Mouse (Mus musculus) midbrain, embryonic 10.5 days (tissue): ENCODE results near the gene F830045P16Rik. TPM values are rescaled to one million over a fixed set of nuclear protein-coding genes. Genes with fewer than 3 reads are reported as not detected.

Source experiments
- DNase-seq: peaks from one replicate; pipeline ENCODE4 v3.0.0-alpha.2; 2017; ENCODE audit warnings: low spot score
- H3K27ac ChIP-seq: fragments of 300-500 bp; sonication (generic); replicated peaks from 2 replicates; pipeline ENCODE4 v1.5.1; 2016; ENCODE audit warnings: mild to moderate bottlenecking
- H3K27me3 ChIP-seq: fragments of 300-500 bp; sonication (generic); 2 replicates; pipeline ENCODE4 v1.6.1; 2016; ENCODE audit warnings: low read depth, mild to moderate bottlenecking; ENCODE audit not compliant: poor library complexity, severe bottlenecking
- H3K36me3 ChIP-seq: fragments of 300-500 bp; sonication (generic); 2 replicates; pipeline ENCODE4 v1.6.1; 2016; ENCODE audit warnings: mild to moderate bottlenecking, moderate library complexity
- H3K4me1 ChIP-seq: fragments of 300-500 bp; sonication (generic); 2 replicates; pipeline ENCODE4 v1.6.1; 2016
- H3K4me3 ChIP-seq: fragments of 300-500 bp; sonication (generic); 2 replicates; pipeline ENCODE4 v1.5.1; 2016; ENCODE audit warnings: mild to moderate bottlenecking, moderate library complexity
- H3K9me3 ChIP-seq: fragments of 300-500 bp; sonication (generic); replicated peaks from 2 replicates; pipeline ENCODE4 v1.6.1; 2016; ENCODE audit warnings: mild to moderate bottlenecking
- WGBS: fragments of 180-500 bp; shearing (Covaris S2); methylation state at CpG from one replicate; pipeline ENCODE4 v1.1.7; 2016; 5-methylcytosine and 5-hydroxymethylcytosine counted together
- polyA plus RNA-seq: library from polyadenylated mRNA; unstranded; fragments of >200 nt; fragmentation: Nextera tagmentation; extraction: Ambion mirVana; gene quantifications from 2 replicates; pipeline ENCODE4 v1.2.1, GENCODE M21; 2016

The F830045P16Rik gene
- polyA plus RNA-seq, 1 experiment from 2014 or later = not detected

GRCm38 (mm10) chr2:129563944-129564709 lies 27.7 kb upstream of the F830045P16Rik start:
- Histone ChIP-seq H3K27ac (no peak overlapping the region), H3K27me3 (no peaks in the 10 kb centered on the region), H3K36me3 (no peaks in the 10 kb centered on the region), H3K4me1 (peaks cover 14% of the 10 kb centered on the region), H3K4me3 (no peak overlapping the region), H3K9me3 (no peaks in the 10 kb centered on the region)
- WGBS = 70% methylated on average over 5 of the region's 5 CpGs
- peak; percentile 39 for DNase-seq

- H3K27me3 ChIP-seq = no peaks in the 10 kb centered on the region
- H3K4me1 ChIP-seq = peaks cover 23% of the 10 kb centered on the region
- no peaks in the 10 kb centered on the region for H3K9me3 ChIP-seq
- no peak overlapping the region for H3K27ac ChIP-seq
- no peak for DNase-seq
- H3K36me3 ChIP-seq = no peaks in the 10 kb centered on the region
- no peak overlapping the region for H3K4me3 ChIP-seq
- WGBS = 81% methylated on average over 3 of the region's 3 CpGs
Measured at GRCm38 (mm10) chr2:129561796-129562195, 25.4 kb upstream of the F830045P16Rik start.

DNA sequence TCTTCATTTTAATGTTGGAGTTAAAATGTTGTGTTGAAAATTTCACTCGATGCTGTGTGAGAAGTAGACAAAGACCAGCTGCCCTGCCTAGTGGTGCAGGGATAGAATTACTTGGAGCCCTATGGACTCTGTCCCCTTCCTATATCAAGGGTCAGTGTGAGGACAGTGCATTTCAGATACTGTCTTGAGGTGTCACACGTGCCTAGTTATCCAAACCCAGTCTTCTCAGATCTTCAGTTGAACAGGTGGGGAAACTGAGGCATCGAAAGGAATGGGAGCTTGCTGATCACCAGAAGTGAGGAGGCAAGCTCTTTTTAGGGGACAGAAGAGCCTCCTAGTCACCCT lies 22.4 kb upstream of the F830045P16Rik start:
- no peak overlapping the region for H3K4me3 ChIP-seq
- no peak for DNase-seq
- no peak overlapping the region for H3K27ac ChIP-seq
- 81% methylated on average over 3 of the region's 3 CpGs for WGBS
- peaks cover 17% of the 10 kb centered on the region for H3K4me1 ChIP-seq
- no peaks in the 10 kb centered on the region for H3K9me3 ChIP-seq
- H3K27me3 ChIP-seq = no peaks in the 10 kb centered on the region
- H3K36me3 ChIP-seq = no peaks in the 10 kb centered on the region

DNA sequence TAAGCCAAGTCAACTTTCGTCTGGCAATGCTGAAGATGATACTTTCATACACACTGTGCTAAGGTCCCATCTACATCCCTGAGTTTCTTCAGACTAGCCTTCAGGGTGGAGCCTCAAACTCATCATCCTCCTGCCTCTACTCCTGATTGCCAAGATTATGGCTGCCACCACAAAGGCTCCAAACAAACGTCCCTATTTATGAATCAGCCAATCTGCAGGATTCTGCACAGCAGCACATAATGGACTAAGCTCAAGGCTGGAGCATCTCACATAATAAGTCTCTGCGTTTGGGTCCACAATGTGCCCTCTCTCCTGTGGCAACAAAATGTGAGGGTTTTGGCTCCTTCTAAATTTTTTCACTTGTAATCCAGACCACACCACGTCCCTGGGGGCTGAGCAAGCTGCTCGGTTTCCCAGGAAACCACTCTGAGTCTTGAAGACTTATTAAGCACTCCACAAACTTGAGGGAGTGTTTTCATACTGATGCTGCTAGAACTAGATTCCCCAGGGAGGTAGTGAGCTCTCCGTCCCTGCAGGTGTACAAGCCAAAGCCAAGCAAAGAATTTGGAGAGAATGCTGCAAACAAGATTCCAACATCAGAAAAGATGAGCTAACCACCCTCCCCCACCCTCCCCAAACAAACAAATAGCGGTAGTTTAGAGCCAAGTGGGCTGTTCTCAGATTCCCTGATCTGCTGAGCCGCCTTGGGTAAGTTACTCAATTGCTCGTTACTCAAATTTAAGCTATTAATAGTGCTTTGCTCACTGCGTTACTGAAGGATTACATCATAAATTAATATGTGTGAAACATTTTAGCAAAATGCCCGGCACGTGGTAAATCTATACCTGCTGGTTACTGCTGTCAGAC lies 21.8 kb upstream of the F830045P16Rik start:
- H3K9me3 ChIP-seq = no peaks in the 10 kb centered on the region
- H3K36me3 ChIP-seq = no peaks in the 10 kb centered on the region
- WGBS = 66% methylated on average over 12 of the region's 12 CpGs
- no peak overlapping the region for H3K4me3 ChIP-seq
- H3K27ac ChIP-seq = no peak overlapping the region
- peaks cover 11% of the 10 kb centered on the region for H3K4me1 ChIP-seq
- no peaks in the 10 kb centered on the region for H3K27me3 ChIP-seq
- no peak for DNase-seq

GRCm38 (mm10) chr2:129556081-129556480 lies 19.7 kb upstream of the F830045P16Rik start:
- no peaks in the 10 kb centered on the region for H3K36me3 ChIP-seq
- H3K27me3 ChIP-seq = no peaks in the 10 kb centered on the region
- H3K9me3 ChIP-seq = no peaks in the 10 kb centered on the region
- peaks cover 11% of the 10 kb centered on the region for H3K4me1 ChIP-seq
- no peak for DNase-seq
- H3K4me3 ChIP-seq = no peak overlapping the region
- WGBS = 79% methylated on average over 6 of the region's 6 CpGs
- H3K27ac ChIP-seq = no peak overlapping the region

DNA sequence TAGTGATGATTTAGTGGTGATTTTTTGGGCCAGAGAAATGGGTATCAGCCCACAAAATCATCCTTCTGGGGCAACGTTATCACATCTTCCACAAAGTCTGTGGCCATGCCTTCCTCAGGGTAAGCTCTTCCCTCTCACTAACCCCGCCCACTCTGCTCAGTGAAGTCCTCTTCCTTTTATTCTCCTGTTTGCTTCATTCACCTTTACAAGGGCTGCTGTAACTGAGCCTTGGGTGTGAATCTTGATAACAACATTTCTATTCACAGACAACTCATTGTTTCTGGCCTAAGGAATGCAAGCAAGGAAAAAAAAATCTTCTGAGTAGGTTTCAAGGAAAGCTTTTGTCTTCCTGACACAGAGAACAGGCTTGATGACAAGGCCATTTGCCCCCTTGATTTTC lies 14.4 kb upstream of the F830045P16Rik start:
- H3K27me3 ChIP-seq = 0 out of 2 replicates have a peak, but pooled peaks cover 1% of the 10 kb centered on the region
- 64% methylated on average over 2 of the region's 2 CpGs for WGBS
- peaks cover 17% of the 10 kb centered on the region for H3K4me1 ChIP-seq
- H3K27ac ChIP-seq = no peak overlapping the region
- H3K4me3 ChIP-seq = no peak overlapping the region
- H3K36me3 ChIP-seq = no peaks in the 10 kb centered on the region
- no peak for DNase-seq
- H3K9me3 ChIP-seq = no peaks in the 10 kb centered on the region

DNA sequence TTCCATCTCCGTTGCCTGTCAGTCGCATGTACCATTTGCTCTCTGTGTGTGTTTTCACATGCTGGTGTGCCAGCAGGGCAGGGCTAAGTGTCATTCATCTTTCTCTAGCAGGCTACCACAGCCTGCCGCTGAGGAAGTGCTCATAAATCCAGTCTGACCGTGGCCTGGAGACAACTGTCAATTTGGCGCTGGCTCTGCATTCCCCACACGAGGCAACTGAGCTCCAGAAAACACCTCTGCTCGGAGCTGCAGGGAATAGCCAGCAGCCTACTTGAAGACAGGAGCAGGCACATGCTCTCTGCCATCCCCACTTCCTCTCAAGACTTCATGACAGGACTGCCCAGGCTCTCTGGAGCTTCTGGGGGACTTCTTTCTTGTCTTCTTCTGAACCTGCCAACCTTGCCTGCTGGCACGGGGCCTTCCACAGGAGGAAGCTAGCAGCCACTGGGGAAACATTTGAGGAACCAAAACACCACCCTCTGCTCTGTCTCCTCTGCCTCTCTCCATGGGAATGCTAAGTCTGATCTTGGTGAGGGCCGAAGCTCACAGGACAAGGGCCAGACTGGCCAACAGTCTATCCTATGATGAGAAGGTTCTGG lies 13.2 kb upstream of the F830045P16Rik start:
- H3K9me3 ChIP-seq = no peaks in the 10 kb centered on the region
- peaks cover 21% of the 10 kb centered on the region for H3K4me1 ChIP-seq
- no peaks in the 10 kb centered on the region for H3K36me3 ChIP-seq
- H3K27me3 ChIP-seq = 0 out of 2 replicates have a peak, but pooled peaks cover 3% of the 10 kb centered on the region
- no peak overlapping the region for H3K27ac ChIP-seq
- H3K4me3 ChIP-seq = no peak overlapping the region
- WGBS = 77% methylated on average over 9 of the region's 9 CpGs
- DNase-seq = no peak

DNA sequence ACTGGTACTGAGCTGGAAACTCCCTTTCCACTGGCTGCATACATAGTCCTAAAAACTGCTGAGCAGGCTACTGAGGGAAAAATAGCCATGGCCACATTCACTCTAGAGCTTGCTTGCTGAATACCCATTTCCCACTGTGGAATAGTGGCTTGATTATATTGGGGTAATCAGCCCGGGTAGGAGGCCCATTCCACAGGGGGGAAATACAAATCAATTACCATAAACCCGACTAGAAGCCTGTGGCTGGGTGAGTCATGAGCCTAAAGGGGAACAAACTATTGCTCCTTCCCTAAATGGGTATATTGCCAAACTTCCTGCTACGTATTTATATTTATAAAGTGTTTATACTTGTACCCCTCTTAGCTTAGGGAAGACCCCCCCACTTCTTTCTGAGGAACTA lies 10.4 kb upstream of the F830045P16Rik start:
- WGBS = 74% methylated on average over 3 of the region's 3 CpGs
- no peak for DNase-seq
- H3K4me1 ChIP-seq = peaks cover 28% of the 10 kb centered on the region

DNA sequence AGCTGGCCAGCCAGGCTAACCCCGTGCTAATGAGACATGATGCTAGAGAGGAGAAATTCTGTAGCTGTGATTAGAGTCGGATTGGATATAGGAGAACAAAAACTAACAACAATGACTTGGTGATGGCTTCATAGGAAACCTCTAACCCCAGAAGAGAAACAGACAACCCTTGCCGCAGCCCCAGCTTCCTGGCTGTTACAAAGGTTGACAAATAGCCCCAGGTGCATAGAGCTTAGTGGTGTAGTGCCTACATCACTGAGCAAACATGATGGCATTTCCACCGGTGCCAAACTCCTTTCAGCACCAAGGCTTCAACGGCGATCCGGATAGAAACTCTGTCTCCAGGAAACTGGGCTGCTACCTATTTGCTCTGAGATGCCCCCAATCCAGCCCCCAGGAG lies 9.2 kb upstream of the F830045P16Rik start:
- Histone ChIP-seq H3K9me3 (no peaks in the 10 kb centered on the region), H3K27me3 (0 out of 2 replicates have a peak, but pooled peaks cover 3% of the 10 kb centered on the region), H3K4me3 (no peak overlapping the region), H3K4me1 (peaks cover 21% of the 10 kb centered on the region), H3K27ac (no peak overlapping the region), H3K36me3 (no peaks in the 10 kb centered on the region)
- WGBS = 85% methylated on average over 7 of the region's 7 CpGs
- DNase-seq = no peak

More for the DNA sequence above, 10.4 kb upstream of the F830045P16Rik start:
- no peak overlapping the region for H3K27ac ChIP-seq
- H3K4me3 ChIP-seq = no peak overlapping the region
- 0 out of 2 replicates have a peak, but pooled peaks cover 3% of the 10 kb centered on the region for H3K27me3 ChIP-seq
- H3K36me3 ChIP-seq = no peaks in the 10 kb centered on the region
- H3K9me3 ChIP-seq = no peaks in the 10 kb centered on the region

DNA sequence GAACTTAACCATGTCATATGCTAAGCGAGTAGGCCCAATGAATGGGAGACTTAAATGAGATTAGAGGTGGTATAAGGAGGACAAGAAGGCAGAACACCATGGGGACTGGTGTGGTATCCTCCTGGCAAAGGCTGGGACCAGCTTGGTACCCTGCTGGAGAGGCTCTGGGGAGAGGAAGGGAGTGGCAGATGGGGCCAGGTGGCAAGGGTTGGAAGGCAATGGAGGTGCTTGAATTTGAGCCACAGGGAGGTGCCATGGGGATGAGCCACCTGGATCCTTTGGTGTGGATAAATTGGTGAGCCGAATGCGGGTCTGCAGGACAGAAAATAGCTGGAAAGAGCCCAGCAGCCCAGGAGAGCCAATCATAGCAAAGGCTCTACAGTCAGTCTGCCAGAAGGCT lies 8.5 kb upstream of the F830045P16Rik start:
- Histone ChIP-seq H3K27ac (no peak overlapping the region), H3K9me3 (no peaks in the 10 kb centered on the region), H3K4me1 (peaks cover 21% of the 10 kb centered on the region), H3K4me3 (no peak overlapping the region), H3K36me3 (no peaks in the 10 kb centered on the region), H3K27me3 (0 out of 2 replicates have a peak, but pooled peaks cover 3% of the 10 kb centered on the region)
- 74% methylated on average over 3 of the region's 3 CpGs for WGBS
- DNase-seq = no peak

- Histone ChIP-seq H3K27me3 (0 out of 2 replicates have a peak, but pooled peaks cover 3% of the 10 kb centered on the region), H3K9me3 (no peaks in the 10 kb centered on the region), H3K36me3 (no peaks in the 10 kb centered on the region), H3K27ac (0 out of 2 replicates have a peak overlapping the region, but pooled peaks have one; percentile 46), H3K4me1 (peaks cover 21% of the 10 kb centered on the region), H3K4me3 (no peak overlapping the region)
- 19% methylated on average over 4 of the region's 4 CpGs for WGBS
- no peak for DNase-seq
Measured at GRCm38 (mm10) chr2:129544448-129544847, 8.0 kb upstream of the F830045P16Rik start.

- H3K4me1 ChIP-seq = peaks cover 41% of the 10 kb centered on the region
- H3K36me3 ChIP-seq = no peaks in the 10 kb centered on the region
- no peak overlapping the region for H3K4me3 ChIP-seq
- peaks cover 4% of the 10 kb centered on the region; the same call in 1 of the 2 replicates for H3K27me3 ChIP-seq
- no peak for DNase-seq
- no peaks in the 10 kb centered on the region for H3K9me3 ChIP-seq
- 84% methylated on average over 3 of the region's 3 CpGs for WGBS
- H3K27ac ChIP-seq = no peak overlapping the region
Measured at GRCm38 (mm10) chr2:129540036-129540435, 3.6 kb upstream of the F830045P16Rik start.
